Comparison of ENCODE assay signal across 14 mouse cellular contexts in the genomic region with DNA sequence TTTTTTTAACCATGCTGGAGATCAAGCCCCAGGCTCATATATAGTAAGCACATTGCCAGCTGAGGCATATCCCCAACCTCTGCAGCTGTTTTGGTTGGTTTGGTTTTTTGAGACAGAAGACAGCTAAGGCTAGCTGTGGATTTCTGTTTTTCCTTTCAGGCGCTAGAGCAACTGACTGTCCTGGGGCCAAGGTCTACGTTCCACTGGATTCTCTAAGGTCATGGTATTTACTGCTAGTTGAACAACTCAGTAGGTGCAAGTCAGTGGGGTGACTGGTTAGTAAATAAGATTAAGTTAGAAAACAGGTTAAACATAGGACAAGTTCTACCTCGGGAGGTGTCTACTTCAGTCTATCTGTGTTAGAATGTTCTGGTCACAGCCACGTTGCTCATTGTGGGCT. TPM values are rescaled to one million over a fixed set of nuclear protein-coding genes. Genes with fewer than 3 reads are reported as not detected.
"Had no signal": no experiment of that assay in that cellular context is flagged by ENCODE, and none has a peak within 500 bp of the region (broad histone marks: within the 10 kb centered on the region; RNA-seq: fewer than 3 reads in every experiment).

No protein-coding gene starts in this region.

- H3K9ac ChIP-seq: limb, embryonic 15.5 days; midbrain, embryonic 12.5 days; stomach, embryonic 15.5 days had no signal

- H3K9me3 ChIP-seq: limb, embryonic 15.5 days; midbrain, embryonic 12.5 days; stomach, embryonic 15.5 days had no signal

- H3K4me1 ChIP-seq: stomach, embryonic 15.5 days had no signal

- H3K27ac ChIP-seq: limb, embryonic 15.5 days; midbrain, embryonic 12.5 days; stomach, embryonic 15.5 days had no signal

- H3K4me2 ChIP-seq: limb, embryonic 15.5 days; midbrain, embryonic 12.5 days; stomach, embryonic 15.5 days had no signal

- H3K4me3 ChIP-seq: limb, embryonic 15.5 days; midbrain, embryonic 12.5 days; stomach, embryonic 15.5 days had no signal

- H3K27me3 ChIP-seq: limb, embryonic 15.5 days; midbrain, embryonic 12.5 days; stomach, embryonic 15.5 days had no signal

RNA-seq across cellular contexts. Expression of gene Pin1rt1, which starts 31.4 kb away (rescaled TPM):
- total RNA-seq: layer of hippocampus, adult 8-10 months; layer of hippocampus, postnatal 14 days; left cerebral cortex, adult 18-20 months; left cerebral cortex, postnatal 10 days; left cerebral cortex, postnatal 4 days; megakaryocyte-erythroid progenitor cell, adult 5-6 weeks had no signal
- polyA plus RNA-seq: kidney, embryonic 16.5 days; large intestine, adult 2 months; midbrain, embryonic 12.5 days; spleen, adult 2 months; stomach, embryonic 15.5 days; thymus, adult 2 months; urinary bladder, adult 2 months had no signal

RNA-seq across cellular contexts. Expression of gene Depdc7, which starts 57.9 kb away (rescaled TPM):
- total RNA-seq: megakaryocyte-erythroid progenitor cell, adult 5-6 weeks had no signal
